Mouse (Mus musculus): ENCODE data around the gene Cdh15.

Cdh15 gene

GRCm38 (mm10) chr8:122893451-122893850 lies 45.7 kb downstream of the Cdh15 start:
- DNase-seq (ENCODE audit: low spot score), result no peak

GRCm38 (mm10) chr8:122896317-122896716 lies 48.6 kb downstream of the Cdh15 start:
- DNase-seq (ENCODE audit: low spot score), result no peak

GRCm38 (mm10) chr8:122897200-122897599 lies 49.4 kb downstream of the Cdh15 start:
- no peak for DNase-seq (ENCODE audit: low spot score)

GRCm38 (mm10) chr8:122898018-122898417 lies 50.3 kb downstream of the Cdh15 start:
- DNase-seq (ENCODE audit: low spot score), result no peak

GRCm38 (mm10) chr8:122898473-122898872 lies 50.7 kb downstream of the Cdh15 start:
- no peak for DNase-seq (ENCODE audit: low spot score)

GRCm38 (mm10) chr8:122899085-122899484 lies 51.3 kb downstream of the Cdh15 start:
- DNase-seq (ENCODE audit: low spot score), result no peak

GRCm38 (mm10) chr8:122901476-122901875 lies 53.7 kb downstream of the Cdh15 start:
- no peak for DNase-seq (ENCODE audit: low spot score)

- DNase-seq (ENCODE audit: low spot score), result no peak
These were observed 54.2 kb downstream of the Cdh15 start for GRCm38 (mm10) chr8:122901892-122902515.

- DNase-seq (ENCODE audit: low spot score), result no peak
These were observed 54.8 kb downstream of the Cdh15 start for GRCm38 (mm10) chr8:122902581-122902980.

GRCm38 (mm10) chr8:122903002-122903401 lies 55.2 kb downstream of the Cdh15 start:
- DNase-seq (ENCODE audit: low spot score), result no peak

- no peak for DNase-seq (ENCODE audit: low spot score)
These were observed 56.7 kb downstream of the Cdh15 start for GRCm38 (mm10) chr8:122904496-122904895.

GRCm38 (mm10) chr8:122905346-122905745 lies 57.6 kb downstream of the Cdh15 start:
- no peak for DNase-seq (ENCODE audit: low spot score)

- DNase-seq (ENCODE audit: low spot score), result peak; percentile 69
These were observed 58.8 kb downstream of the Cdh15 start for GRCm38 (mm10) chr8:122906463-122907021.

GRCm38 (mm10) chr8:122912150-122912549 lies 64.4 kb downstream of the Cdh15 start:
- no peak for DNase-seq (ENCODE audit: low spot score)

GRCm38 (mm10) chr8:122912871-122913270 lies 65.1 kb downstream of the Cdh15 start:
- DNase-seq (ENCODE audit: low spot score), result no peak

GRCm38 (mm10) chr8:122916766-122917165 lies 69.0 kb downstream of the Cdh15 start:
- DNase-seq (ENCODE audit: low spot score), result no peak

Measured in yolk sac, embryonic 10.5 days (tissue).